Mouse (Mus musculus): Measurements from ENCODE around the gene Rps3a1. TPM values are rescaled to one million over a fixed set of nuclear protein-coding genes. Genes with fewer than 3 reads are reported as not detected.

The Rps3a1 gene
- polyA plus RNA-seq, 1 experiment: 82.5 TPM

- Histone ChIP-seq H3K4me1 (ENCODE audit: control insufficient read depth, insufficient read depth, insufficient read length, low read length) (no peaks in the 10 kb centered on the region), H3K36me3 (ENCODE audit: control insufficient read depth, insufficient read depth, low read length) (peaks cover 38% of the 10 kb centered on the region), H3K4me3 (ENCODE audit: low read depth, low read length) (no peak overlapping the region), H3K27me3 (ENCODE audit: control insufficient read depth, insufficient read depth, low read length) (no peaks in the 10 kb centered on the region), H3K27ac (ENCODE audit: insufficient read depth, low read depth, low read length) (no peak overlapping the region)
- WGBS: 78% methylated on average over 6 of the region's 6 CpGs
- no peak for TF ChIP-seq CTCF (IDR thresholded peaks at IDR 0.05; ENCODE audit: extremely low read depth, insufficient read length, insufficient replicate concordance, low read depth, low read length)
- TF ChIP-seq POLR2A (IDR thresholded peaks at IDR 0.05; ENCODE audit: low read depth, low read length): no peak
Measured at GRCm38 (mm10) chr3:86135886-86136563, 6.5 kb downstream of the Rps3a1 start.

- 53% methylated on average over 6 of the region's 6 CpGs for WGBS
- Histone ChIP-seq H3K27me3 (ENCODE audit: control insufficient read depth, insufficient read depth, low read length) (no peaks in the 10 kb centered on the region), H3K36me3 (ENCODE audit: control insufficient read depth, insufficient read depth, low read length) (peaks cover 38% of the 10 kb centered on the region), H3K4me3 (ENCODE audit: low read depth, low read length) (no peak overlapping the region), H3K4me1 (ENCODE audit: control insufficient read depth, insufficient read depth, insufficient read length, low read length) (no peaks in the 10 kb centered on the region), H3K27ac (ENCODE audit: insufficient read depth, low read depth, low read length) (no peak overlapping the region)
- no peak for TF ChIP-seq POLR2A (IDR thresholded peaks at IDR 0.05; ENCODE audit: low read depth, low read length)
- TF ChIP-seq CTCF (IDR thresholded peaks at IDR 0.05; ENCODE audit: extremely low read depth, insufficient read length, insufficient replicate concordance, low read depth, low read length): no peak
Measured at GRCm38 (mm10) chr3:86134939-86135638, 7.4 kb downstream of the Rps3a1 start.

- TF ChIP-seq CTCF (IDR thresholded peaks at IDR 0.05; ENCODE audit: extremely low read depth, insufficient read length, insufficient replicate concordance, low read depth, low read length) (peak; percentile 31; the same call in 1 of the 2 replicates), POLR2A (IDR thresholded peaks at IDR 0.05; ENCODE audit: low read depth, low read length) (no peak)
- H3K4me1 ChIP-seq (ENCODE audit: control insufficient read depth, insufficient read depth, insufficient read length, low read length): no peaks in the 10 kb centered on the region
- H3K27ac ChIP-seq (ENCODE audit: insufficient read depth, low read depth, low read length): no peak overlapping the region
- H3K4me3 ChIP-seq (ENCODE audit: low read depth, low read length): no peak overlapping the region
- no peaks in the 10 kb centered on the region for H3K27me3 ChIP-seq (ENCODE audit: control insufficient read depth, insufficient read depth, low read length)
- WGBS: 25% methylated on average over 6 of the region's 6 CpGs
- H3K36me3 ChIP-seq (ENCODE audit: control insufficient read depth, insufficient read depth, low read length): peaks cover 43% of the 10 kb centered on the region
Measured at GRCm38 (mm10) chr3:86129757-86130156, 12.7 kb downstream of the Rps3a1 start.

- Histone ChIP-seq H3K4me3 (ENCODE audit: low read depth, low read length) (no peak overlapping the region), H3K4me1 (ENCODE audit: control insufficient read depth, insufficient read depth, insufficient read length, low read length) (no peaks in the 10 kb centered on the region), H3K36me3 (ENCODE audit: control insufficient read depth, insufficient read depth, low read length) (peaks cover 72% of the 10 kb centered on the region), H3K27me3 (ENCODE audit: control insufficient read depth, insufficient read depth, low read length) (no peaks in the 10 kb centered on the region), H3K27ac (ENCODE audit: insufficient read depth, low read depth, low read length) (no peak overlapping the region)
- WGBS: 72% methylated on average over 8 of the region's 8 CpGs
- TF ChIP-seq CTCF (IDR thresholded peaks at IDR 0.05; ENCODE audit: extremely low read depth, insufficient read length, insufficient replicate concordance, low read depth, low read length) (no peak), POLR2A (IDR thresholded peaks at IDR 0.05; ENCODE audit: low read depth, low read length) (no peak)
Measured at GRCm38 (mm10) chr3:86123251-86123746, 19.2 kb downstream of the Rps3a1 start.

- Histone ChIP-seq H3K27ac (ENCODE audit: insufficient read depth, low read depth, low read length) (no peak overlapping the region), H3K27me3 (ENCODE audit: control insufficient read depth, insufficient read depth, low read length) (no peaks in the 10 kb centered on the region), H3K4me3 (ENCODE audit: low read depth, low read length) (no peak overlapping the region), H3K36me3 (ENCODE audit: control insufficient read depth, insufficient read depth, low read length) (peaks cover 65% of the 10 kb centered on the region), H3K4me1 (ENCODE audit: control insufficient read depth, insufficient read depth, insufficient read length, low read length) (no peaks in the 10 kb centered on the region)
- TF ChIP-seq CTCF (IDR thresholded peaks at IDR 0.05; ENCODE audit: extremely low read depth, insufficient read length, insufficient replicate concordance, low read depth, low read length) (peak; percentile 25; the same call in 1 of the 2 replicates), POLR2A (IDR thresholded peaks at IDR 0.05; ENCODE audit: low read depth, low read length) (no peak)
Measured at GRCm38 (mm10) chr3:86122156-86122555, 20.3 kb downstream of the Rps3a1 start.

- no peak overlapping the region for H3K27ac ChIP-seq (ENCODE audit: insufficient read depth, low read depth, low read length)
- H3K27me3 ChIP-seq (ENCODE audit: control insufficient read depth, insufficient read depth, low read length): no peaks in the 10 kb centered on the region
- H3K4me1 ChIP-seq (ENCODE audit: control insufficient read depth, insufficient read depth, insufficient read length, low read length): no peaks in the 10 kb centered on the region
- WGBS: 85% methylated on average over 16 of the region's 16 CpGs
- no peak for TF ChIP-seq POLR2A (IDR thresholded peaks at IDR 0.05; ENCODE audit: low read depth, low read length)
- TF ChIP-seq CTCF (IDR thresholded peaks at IDR 0.05; ENCODE audit: extremely low read depth, insufficient read length, insufficient replicate concordance, low read depth, low read length): no peak
- H3K4me3 ChIP-seq (ENCODE audit: low read depth, low read length): no peak overlapping the region
- peaks cover 70% of the 10 kb centered on the region for H3K36me3 ChIP-seq (ENCODE audit: control insufficient read depth, insufficient read depth, low read length)
Measured at GRCm38 (mm10) chr3:86119237-86119932, 23.1 kb downstream of the Rps3a1 start.

- 94% methylated on average over 4 of the region's 4 CpGs for WGBS
- H3K27me3 ChIP-seq (ENCODE audit: control insufficient read depth, insufficient read depth, low read length): no peaks in the 10 kb centered on the region
Measured at GRCm38 (mm10) chr3:86116951-86117350, 25.6 kb downstream of the Rps3a1 start.

More at GRCm38 (mm10) chr3:86116951-86117350, 25.6 kb downstream of the Rps3a1 start:
- H3K27ac ChIP-seq (ENCODE audit: insufficient read depth, low read depth, low read length): no peak overlapping the region
- H3K4me3 ChIP-seq (ENCODE audit: low read depth, low read length): no peak overlapping the region
- H3K36me3 ChIP-seq (ENCODE audit: control insufficient read depth, insufficient read depth, low read length): peaks cover 62% of the 10 kb centered on the region
- TF ChIP-seq POLR2A (IDR thresholded peaks at IDR 0.05; ENCODE audit: low read depth, low read length) (no peak), CTCF (IDR thresholded peaks at IDR 0.05; ENCODE audit: extremely low read depth, insufficient read length, insufficient replicate concordance, low read depth, low read length) (peak; percentile 44; the same call in 1 of the 2 replicates)
- no peaks in the 10 kb centered on the region for H3K4me1 ChIP-seq (ENCODE audit: control insufficient read depth, insufficient read depth, insufficient read length, low read length)
